Mouse (Mus musculus) lung, embryonic 14.5 days (tissue): Measurements from ENCODE around the gene Olfr1214. TPM values are rescaled to one million over a fixed set of nuclear protein-coding genes. Genes with fewer than 3 reads are reported as not detected.

Source experiments
- ATAC-seq: fragments of 200-750 bp; cut with Nextera tagmentation; 2 replicates; pipeline ENCODE4 v1.8.0; 2017; ENCODE audit warnings: mild to moderate bottlenecking, moderate TSS enrichment, moderate library complexity; ENCODE audit not compliant: insufficient read depth
- DNase-seq: peaks from one replicate; pipeline ENCODE4 v3.0.0-alpha.2; 2015
- H3K27ac ChIP-seq: fragments of 300-500 bp; sonication (generic); 2 replicates; pipeline ENCODE4 v1.5.1; 2014; ENCODE audit warnings: low read depth, mild to moderate bottlenecking, moderate library complexity
- H3K27me3 ChIP-seq: fragments of 300-500 bp; sonication (generic); 2 replicates; pipeline ENCODE4 v1.6.1; 2014; ENCODE audit warnings: low read length, control low read depth; ENCODE audit not compliant: insufficient read depth
- H3K36me3 ChIP-seq: fragments of 300-500 bp; sonication (generic); 2 replicates; pipeline ENCODE4 v1.6.1; 2014; ENCODE audit warnings: control low read depth; ENCODE audit not compliant: insufficient read depth
- H3K4me1 ChIP-seq: fragments of 300-500 bp; sonication (generic); 2 replicates; pipeline ENCODE4 v1.6.1; 2014; ENCODE audit warnings: antibody characterized with exemption, control low read depth; ENCODE audit not compliant: insufficient read depth
- H3K4me2 ChIP-seq: fragments of 300-500 bp; sonication (generic); 2 replicates; pipeline ENCODE4 v1.6.1; 2014; ENCODE audit warnings: mild to moderate bottlenecking
- H3K4me3 ChIP-seq: fragments of 300-500 bp; sonication (generic); 2 replicates; pipeline ENCODE4 v1.5.1; 2014; ENCODE audit warnings: low read depth, low read length
- H3K9ac ChIP-seq: fragments of 300-500 bp; sonication (generic); 2 replicates; pipeline ENCODE4 v1.6.1; 2014
- H3K9me3 ChIP-seq: fragments of 300-500 bp; sonication (generic); 2 replicates; pipeline ENCODE4 v1.6.1; 2016; ENCODE audit warnings: low read depth, low read length, control low read depth
- CTCF ChIP-seq: IDR thresholded peaks from 2 replicates; pipeline ENCODE4 v1.5.1; 2016; ENCODE audit warnings: antibody characterized with exemption, low read depth
- WGBS: fragments of 180-500 bp; shearing (Covaris S2); extraction: QIAGEN DNeasy Blood & Tissue Kit; methylation state at CpG from one replicate; pipeline ENCODE4 v1.1.7; 2014; 5-methylcytosine and 5-hydroxymethylcytosine counted together
- polyA plus RNA-seq: library from polyadenylated mRNA; unstranded; fragments of >200 nt; fragmentation: Nextera tagmentation; extraction: Ambion mirVana; gene quantifications from 2 replicates; pipeline ENCODE4 v1.2.1, GENCODE M21; 2014

The Olfr1214 gene
- polyA plus RNA-seq, 1 experiment from 2014 or later: not detected

DNA sequence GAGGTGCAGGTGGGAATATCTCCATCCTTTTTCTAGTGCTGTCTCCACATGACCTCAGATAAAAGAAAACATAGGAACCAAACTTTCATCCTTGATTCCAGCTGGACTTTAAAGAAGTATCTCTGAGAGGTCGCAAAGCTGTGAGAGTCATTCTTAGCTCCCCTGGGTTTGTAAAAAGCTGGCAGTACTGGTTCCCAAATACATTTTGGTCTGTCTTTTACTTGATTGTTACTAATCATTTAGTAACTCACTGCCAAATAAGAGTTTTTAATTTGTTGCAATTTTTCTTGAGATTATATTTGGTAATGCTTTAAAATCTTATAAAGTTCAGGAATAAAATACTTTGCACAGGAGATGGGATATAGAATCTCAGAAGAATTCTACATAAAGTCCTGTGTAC lies 54.4 kb downstream of the Olfr1214 start, which contains the start of gene Olfr1211:
TSS of gene Olfr1211 (minus strand) at position 101 of the 400 bp plus-strand sequence.
- H3K27ac ChIP-seq: no peak within 1 kb of the TSS
- WGBS: 86% methylated on average over 1 of the region's 1 CpGs
- no peaks in the 10 kb centered on the region for H3K4me1 ChIP-seq
- ATAC-seq: no peak
- H3K4me3 ChIP-seq: no peak within 1 kb of the TSS
- no peaks in the 10 kb centered on the region for H3K27me3 ChIP-seq
- no peak for DNase-seq
- no peak for TF ChIP-seq CTCF
- no peak within 1 kb of the TSS for H3K9ac ChIP-seq
- no peaks in the 10 kb centered on the region for H3K36me3 ChIP-seq
- H3K9me3 ChIP-seq: no peaks in the 10 kb centered on the region
- H3K4me2 ChIP-seq: no peak within 1 kb of the TSS

Other genes with a start within 250 kb of the Olfr1214 start
- gene Olfr1198, start 241.3 kb downstream of the Olfr1214 start, polyA plus RNA-seq: not detected in 2 replicates
- gene Olfr1199, start 232.2 kb downstream of the Olfr1214 start, polyA plus RNA-seq: not detected in 2 replicates
- gene Olfr1200, start 222.2 kb downstream of the Olfr1214 start, polyA plus RNA-seq: not detected in 2 replicates
- not detected in 2 replicates for gene Olfr1201, start 199.6 kb downstream of the Olfr1214 start, polyA plus RNA-seq
- gene Olfr1202, start 178.2 kb downstream of the Olfr1214 start, polyA plus RNA-seq: not detected in 2 replicates
- gene Olfr1205, start 162.9 kb downstream of the Olfr1214 start, polyA plus RNA-seq: not detected in 2 replicates
- not detected in 2 replicates for gene Olfr1204, start 143.4 kb downstream of the Olfr1214 start, polyA plus RNA-seq
- gene Olfr1206, start 129.4 kb downstream of the Olfr1214 start, polyA plus RNA-seq: not detected in 2 replicates
- not detected in 2 replicates for gene Olfr1208, start 90.3 kb downstream of the Olfr1214 start, polyA plus RNA-seq
- not detected in 2 replicates for gene Olfr1209, start 77.5 kb downstream of the Olfr1214 start, polyA plus RNA-seq
- gene Olfr1211, start 54.5 kb downstream of the Olfr1214 start, polyA plus RNA-seq: not detected in 2 replicates
- not detected in 2 replicates for gene Olfr1212, start 38.7 kb downstream of the Olfr1214 start, polyA plus RNA-seq
- gene Gm13762, start 12.4 kb downstream of the Olfr1214 start, polyA plus RNA-seq: not detected in 2 replicates
- not detected in 2 replicates for gene Olfr1215, start 14.3 kb upstream of the Olfr1214 start, polyA plus RNA-seq
- gene Olfr1216, start 25.7 kb upstream of the Olfr1214 start, polyA plus RNA-seq: not detected in 2 replicates
- not detected in 2 replicates for gene Olfr1217, start 39.4 kb upstream of the Olfr1214 start, polyA plus RNA-seq
- gene Olfr1218, start 68.5 kb upstream of the Olfr1214 start, polyA plus RNA-seq: not detected in 2 replicates
- not detected in 2 replicates for gene Olfr1219, start 90.9 kb upstream of the Olfr1214 start, polyA plus RNA-seq
- not detected in 2 replicates for gene Olfr1220, start 114.2 kb upstream of the Olfr1214 start, polyA plus RNA-seq
- gene Olfr1221, start 124.6 kb upstream of the Olfr1214 start, polyA plus RNA-seq: not detected in 2 replicates
- not detected in 2 replicates for gene Olfr1222, start 140.4 kb upstream of the Olfr1214 start, polyA plus RNA-seq
- gene Olfr1223, start 158.9 kb upstream of the Olfr1214 start, polyA plus RNA-seq: not detected in 2 replicates
- gene Olfr1224-ps1, start 171.4 kb upstream of the Olfr1214 start, polyA plus RNA-seq: not detected in 2 replicates
- not detected in 2 replicates for gene Olfr1225, start 182.0 kb upstream of the Olfr1214 start, polyA plus RNA-seq
- not detected in 2 replicates for gene Olfr1226, start 207.4 kb upstream of the Olfr1214 start, polyA plus RNA-seq